Mouse (Mus musculus): ENCODE measurements around the gene Irx4.

GRCm38 (mm10) chr13:73258415-73258814 is 1.9 kb upstream of the Irx4 start:
- no peak for TF ChIP-seq GATA1 (IDR thresholded peaks at IDR 0.05; ENCODE audit: borderline replicate concordance, low read length)
- TF ChIP-seq FLI1 (IDR thresholded peaks at IDR 0.05; ENCODE audit: low read length): no peak

All from megakaryocyte, embryonic 14.5 days (primary cell).